Mouse (Mus musculus): ENCODE data around the gene Gm815.

Gene Gm815

DNA sequence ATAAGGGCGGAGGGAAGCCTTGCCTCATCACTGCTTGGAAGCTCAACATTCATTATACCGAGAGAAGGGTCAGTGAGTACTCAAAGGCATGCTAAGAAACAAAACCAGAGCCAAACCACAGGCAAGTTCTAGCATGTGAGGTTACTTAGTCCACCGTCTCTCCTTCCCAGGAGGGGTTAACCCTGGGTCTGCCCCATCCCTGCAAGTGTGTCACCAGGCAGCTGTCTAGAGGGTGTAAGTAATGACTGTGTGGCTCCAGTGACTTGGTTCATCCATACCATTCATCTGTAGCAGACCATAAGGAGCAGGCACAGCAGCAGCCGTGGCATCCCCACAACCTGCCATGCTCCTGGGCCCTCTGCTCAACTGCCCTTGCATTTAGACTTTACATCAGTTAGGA lies 5.8 kb upstream of the Gm815 start:
- no peak for DNase-seq (ENCODE audit: low spot score)

DNA sequence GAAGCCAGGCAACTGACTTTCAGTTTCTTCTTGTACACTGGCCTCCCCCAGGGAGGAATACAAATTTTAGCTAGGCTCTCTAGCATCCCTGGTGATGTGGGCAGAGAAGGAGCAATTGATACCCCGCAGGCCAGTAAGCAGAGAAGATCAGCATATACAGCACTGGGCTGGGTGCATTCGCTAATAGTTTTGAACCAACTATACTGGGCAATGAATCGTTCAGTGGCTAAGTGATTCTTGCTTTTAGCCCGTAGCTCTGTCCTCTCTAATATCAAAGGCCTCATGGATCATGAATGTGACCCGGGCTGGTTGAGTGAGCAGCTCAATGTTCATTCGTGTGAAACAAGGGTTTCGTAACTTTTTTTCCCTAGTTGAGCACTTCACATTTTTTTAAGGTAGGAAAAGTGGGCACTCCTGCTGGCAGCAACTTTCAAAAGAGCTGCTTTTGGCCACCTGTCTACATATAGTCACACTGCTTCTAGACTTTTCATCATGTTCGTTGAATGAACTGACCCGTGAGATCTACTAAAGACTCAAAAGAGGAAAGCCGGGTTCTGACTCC lies 3.7 kb upstream of the Gm815 start:
- DNase-seq (ENCODE audit: low spot score), result no peak

DNA sequence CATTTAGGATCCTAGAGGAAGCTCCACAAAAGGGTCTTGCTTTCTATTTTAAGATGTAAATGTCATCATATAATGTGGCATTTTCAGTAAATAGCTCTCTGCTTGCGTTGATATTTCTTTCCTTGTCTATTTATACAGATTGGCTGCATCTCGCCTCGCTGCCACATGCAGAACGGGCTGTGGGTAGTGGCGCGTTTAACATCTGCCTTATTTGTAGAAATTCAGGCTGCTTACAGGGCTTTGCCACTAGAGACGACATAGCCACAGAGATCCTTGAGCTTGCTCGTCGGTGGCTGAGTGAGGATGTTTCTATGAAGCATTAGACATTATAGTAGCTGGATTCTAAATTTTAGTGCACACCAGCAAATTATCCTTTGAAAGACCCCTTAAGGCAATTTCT lies 2.5 kb downstream of the Gm815 start:
- DNase-seq (ENCODE audit: low spot score), result no peak

DNA sequence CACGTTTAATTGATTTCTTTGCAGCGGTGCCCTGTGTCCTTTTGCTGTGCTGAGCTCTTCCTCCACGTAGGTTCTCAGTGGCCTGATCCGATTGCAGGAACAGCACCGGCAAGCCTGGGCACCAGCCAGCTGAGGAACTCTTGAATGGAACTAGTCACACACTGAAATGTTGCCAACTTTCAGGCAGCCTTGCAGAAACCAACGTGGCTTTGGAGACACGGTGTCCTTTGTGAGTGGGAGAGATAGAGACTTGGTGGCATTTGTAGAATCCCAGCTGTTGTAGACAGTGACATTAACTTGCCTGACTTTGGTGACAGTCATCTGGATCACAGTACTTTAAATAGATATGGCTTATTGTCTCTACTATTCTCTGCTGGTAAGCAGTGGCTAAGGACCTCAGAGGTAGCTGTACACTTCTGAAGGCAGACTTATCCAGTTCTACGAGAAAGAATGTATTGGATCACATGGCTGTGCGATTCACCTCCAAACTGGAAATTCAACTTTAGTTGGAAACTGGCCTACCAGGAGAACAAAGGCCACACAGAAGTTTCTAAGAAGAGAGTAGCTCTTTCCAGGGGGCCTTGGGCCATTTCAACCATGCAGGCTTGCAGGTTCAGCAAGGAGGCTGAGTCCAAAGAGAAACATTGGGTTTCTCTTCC lies 5.8 kb downstream of the Gm815 start:
- DNase-seq (ENCODE audit: low spot score), result peak; percentile 24

DNA sequence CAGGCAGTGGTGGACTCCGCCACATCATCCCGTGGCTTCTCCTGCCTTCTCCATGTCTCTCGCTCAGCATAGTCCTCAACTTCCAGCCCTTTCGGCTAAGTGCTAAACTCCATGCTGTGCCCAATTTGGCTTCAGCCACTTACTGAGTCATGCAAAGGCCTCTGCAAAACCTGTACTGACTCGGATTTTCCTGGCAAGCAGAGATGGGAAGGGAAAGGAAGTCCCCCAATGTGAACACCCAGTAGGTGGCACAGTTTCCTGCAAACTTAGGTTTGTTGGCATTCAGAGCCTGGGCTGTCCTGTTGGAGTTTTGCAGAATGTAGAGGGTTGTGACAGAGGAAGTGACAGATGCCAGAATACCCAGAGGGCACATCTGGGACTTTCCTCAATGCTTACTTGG lies 7.2 kb downstream of the Gm815 start:
- DNase-seq (ENCODE audit: low spot score), result no peak

DNA sequence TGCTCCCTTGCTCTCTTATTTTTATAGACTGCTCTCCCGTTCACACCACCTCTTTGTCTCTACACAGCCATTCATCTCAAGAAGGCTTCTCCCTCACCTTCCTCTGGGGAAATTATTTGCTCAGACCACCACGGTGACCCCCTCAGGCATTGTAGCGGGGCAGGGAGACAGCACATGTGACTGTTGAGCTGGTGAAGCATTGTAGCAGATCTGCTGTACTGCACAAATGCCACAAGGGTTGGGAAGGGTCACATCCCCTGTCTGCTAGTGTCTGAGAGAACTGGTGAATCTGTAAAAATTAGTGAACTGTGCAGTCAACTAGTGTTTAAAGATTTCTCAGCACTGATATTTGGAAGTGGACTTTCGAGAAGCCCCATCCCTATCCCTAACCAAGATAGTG lies 16.5 kb downstream of the Gm815 start:
- no peak for DNase-seq (ENCODE audit: low spot score)

DNA sequence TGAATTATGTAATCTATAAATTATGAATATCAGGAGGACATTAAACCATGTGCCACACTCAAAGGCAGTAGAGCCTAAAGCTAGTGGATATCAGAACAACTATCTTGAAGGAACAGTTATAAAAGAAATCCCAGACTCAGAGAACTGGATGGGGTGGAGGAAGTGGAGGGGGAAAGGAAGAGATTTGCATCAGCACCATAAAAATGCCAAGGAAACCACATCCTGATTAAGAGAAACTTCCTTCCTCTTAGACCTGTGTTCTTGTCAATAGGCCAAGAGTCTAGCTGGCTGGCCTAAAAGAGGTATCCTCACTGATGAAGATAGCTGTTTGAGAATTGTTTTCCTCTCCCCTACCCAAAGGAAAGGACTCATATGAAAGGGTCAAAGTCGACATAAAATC lies 28.6 kb downstream of the Gm815 start:
- no peak for DNase-seq (ENCODE audit: low spot score)

DNA sequence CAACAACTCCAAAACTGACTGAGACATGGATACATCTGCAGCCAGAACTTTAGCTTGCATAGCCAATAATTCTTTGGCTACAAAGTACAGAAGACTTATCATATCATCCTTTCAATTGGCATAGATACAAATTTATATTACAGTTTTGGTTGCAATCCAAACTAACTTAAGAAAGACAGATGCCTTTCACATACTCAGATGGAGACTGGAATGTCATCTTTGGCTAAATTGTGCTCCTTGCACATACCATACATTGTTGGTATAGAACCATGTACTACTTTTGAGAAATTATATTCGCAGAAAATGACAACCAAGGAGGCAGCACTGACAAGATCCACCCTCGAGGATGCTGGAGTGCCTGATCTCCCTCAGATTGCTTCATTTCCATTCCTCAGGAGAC lies 35.1 kb downstream of the Gm815 start:
- no peak for DNase-seq (ENCODE audit: low spot score)

DNA sequence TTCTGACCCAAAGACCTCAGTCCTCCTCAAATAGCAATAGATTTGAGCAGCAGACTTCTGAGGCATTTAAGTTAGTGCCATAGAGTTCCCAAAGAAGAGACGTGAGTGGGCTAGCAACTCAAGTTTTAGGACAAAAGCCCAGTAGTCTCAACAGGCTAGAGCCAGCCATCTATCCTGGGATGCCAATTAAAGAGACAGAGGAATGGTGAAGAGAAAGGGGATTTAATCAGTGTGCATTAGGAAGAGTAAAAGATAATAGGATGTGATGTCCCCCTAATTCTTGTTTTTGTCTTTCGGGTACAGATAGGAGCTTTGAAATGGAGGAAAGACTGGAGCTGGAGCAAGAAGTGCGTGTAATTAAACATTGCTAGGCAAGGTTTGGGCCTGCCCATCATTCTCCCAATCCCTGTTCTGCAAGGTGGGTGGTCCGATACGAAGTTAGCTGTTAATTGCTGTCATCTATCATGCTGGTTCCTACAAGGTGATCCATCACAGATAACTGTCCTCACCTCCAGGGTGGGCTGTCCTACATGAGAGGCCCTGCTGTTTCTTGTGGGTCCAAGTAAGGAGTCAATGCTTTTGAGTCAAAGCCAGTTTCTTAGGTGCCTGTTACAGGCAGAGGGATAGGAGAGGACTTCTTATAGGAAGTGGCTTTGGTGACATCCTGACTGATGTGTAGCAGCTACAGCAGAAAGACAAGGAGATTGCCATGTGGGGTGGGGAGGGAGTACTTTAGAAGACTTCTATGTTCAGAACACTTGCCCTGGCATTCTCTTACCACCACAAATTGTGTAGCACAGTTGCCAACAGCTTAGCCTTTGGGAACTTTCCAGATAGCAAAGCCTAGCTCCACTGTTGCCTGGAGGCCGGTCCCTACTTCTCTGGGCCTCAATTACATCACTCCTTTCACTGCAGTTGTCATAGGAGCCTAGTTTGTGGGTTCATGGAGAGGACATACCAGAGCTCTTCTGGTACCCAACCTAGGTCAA lies 44.9 kb downstream of the Gm815 start:
- no peak for DNase-seq (ENCODE audit: low spot score)

DNA sequence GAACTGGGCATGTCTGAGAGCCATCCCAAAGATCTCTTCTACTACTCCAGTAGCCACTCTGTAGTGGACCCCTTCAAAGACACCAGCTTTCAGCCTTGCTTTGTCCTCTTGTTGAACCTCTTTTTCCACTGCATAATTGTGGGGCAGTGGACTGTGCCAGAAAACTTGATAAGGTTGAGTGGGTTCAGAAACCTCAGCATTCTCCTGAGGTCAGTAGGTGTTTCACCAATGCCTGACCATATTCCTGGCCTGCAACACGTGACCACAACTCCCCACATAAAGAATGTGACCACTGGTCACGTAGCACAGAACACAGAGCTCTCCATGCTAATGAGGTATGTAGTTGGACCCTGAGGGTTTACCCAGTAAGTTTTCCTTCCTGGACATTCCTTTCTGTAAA lies 48.5 kb downstream of the Gm815 start:
- DNase-seq (ENCODE audit: low spot score), result no peak
